Mouse (Mus musculus): ENCODE measurements around the gene Lrrfip2. TPM values are rescaled to one million over a fixed set of nuclear protein-coding genes. Genes with fewer than 3 reads are reported as not detected.

Gene Lrrfip2
- polyA plus RNA-seq, 1 experiment from 2014 or later = 65.4 TPM

DNA sequence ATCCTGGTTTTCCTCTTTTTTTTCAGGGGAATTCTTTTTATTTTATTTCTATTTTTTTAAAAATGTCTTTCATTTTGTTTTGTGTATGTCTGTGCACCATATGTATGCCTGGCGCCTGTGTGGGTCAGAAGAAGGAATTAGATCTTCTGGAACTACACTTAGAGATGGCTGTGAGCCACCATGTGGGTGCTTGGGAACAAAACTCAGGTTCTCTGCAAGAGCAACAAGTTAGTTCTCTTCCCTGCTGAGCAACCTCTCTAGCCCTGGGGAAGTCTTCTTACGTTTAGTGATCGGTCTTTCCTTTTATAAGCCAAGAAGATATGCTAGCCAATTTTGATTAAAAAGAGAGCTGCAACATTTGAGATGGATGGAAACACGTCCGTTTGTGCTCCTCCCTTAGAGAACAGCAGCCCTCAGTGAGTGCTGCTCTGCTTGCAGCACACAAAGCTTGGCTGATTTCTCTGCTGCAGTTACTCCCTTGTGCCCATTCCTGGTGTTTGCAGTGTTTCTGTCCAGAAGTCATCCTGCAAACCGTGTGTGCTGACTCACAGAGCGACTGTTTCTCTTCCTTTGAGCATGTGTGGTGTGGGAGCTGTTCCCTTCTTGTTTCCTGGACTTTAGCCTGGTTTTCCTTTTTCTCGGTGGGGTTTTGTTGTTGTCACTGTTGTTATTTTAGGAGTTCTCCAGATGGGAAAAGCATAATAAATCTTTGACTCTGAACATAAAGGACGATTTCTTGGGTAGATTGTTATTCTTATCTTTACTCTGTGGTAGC lies 87.4 kb downstream of the Lrrfip2 start:
- no peaks in the 10 kb centered on the region for H3K79me2 ChIP-seq (ENCODE audit: inconsistent target)
- H3K4me3 ChIP-seq (ENCODE audit: inconsistent target) = no peak overlapping the region
- no peak overlapping the region for H3K27ac ChIP-seq
- 81% methylated on average over 9 of the region's 9 CpGs for WGBS (ENCODE audit: missing documents)
- peaks cover 25% of the 10 kb centered on the region; the same call in 1 of the 2 replicates for H3K36me3 ChIP-seq (ENCODE audit: inconsistent target)

DNA sequence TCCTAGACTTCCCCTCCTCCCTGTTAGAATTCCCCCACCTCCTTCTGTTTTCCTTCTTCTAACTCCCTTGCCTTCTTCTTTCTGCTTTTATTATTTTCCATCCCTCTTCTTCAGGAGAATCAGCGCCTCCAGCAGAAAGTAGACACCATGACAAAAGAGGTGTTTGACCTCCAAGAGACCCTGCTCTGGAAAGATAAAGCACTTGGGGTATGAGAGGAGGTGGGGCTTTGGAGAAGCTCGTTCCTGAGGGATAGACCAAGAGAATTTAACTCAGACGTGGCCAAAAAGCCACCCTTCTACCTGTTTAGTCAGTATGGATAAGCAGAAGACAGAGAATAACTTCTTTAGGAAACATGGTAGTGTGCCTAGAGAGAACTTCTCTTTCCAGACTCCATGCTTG lies 90.3 kb downstream of the Lrrfip2 start:
- 98% methylated on average over 3 of the region's 3 CpGs for WGBS (ENCODE audit: missing documents)
- Histone ChIP-seq H3K4me3 (ENCODE audit: inconsistent target) (no peak overlapping the region), H3K79me2 (ENCODE audit: inconsistent target) (no peaks in the 10 kb centered on the region), H3K36me3 (ENCODE audit: inconsistent target) (peaks cover 17% of the 10 kb centered on the region; the same call in 1 of the 2 replicates), H3K27ac (no peak overlapping the region)

DNA sequence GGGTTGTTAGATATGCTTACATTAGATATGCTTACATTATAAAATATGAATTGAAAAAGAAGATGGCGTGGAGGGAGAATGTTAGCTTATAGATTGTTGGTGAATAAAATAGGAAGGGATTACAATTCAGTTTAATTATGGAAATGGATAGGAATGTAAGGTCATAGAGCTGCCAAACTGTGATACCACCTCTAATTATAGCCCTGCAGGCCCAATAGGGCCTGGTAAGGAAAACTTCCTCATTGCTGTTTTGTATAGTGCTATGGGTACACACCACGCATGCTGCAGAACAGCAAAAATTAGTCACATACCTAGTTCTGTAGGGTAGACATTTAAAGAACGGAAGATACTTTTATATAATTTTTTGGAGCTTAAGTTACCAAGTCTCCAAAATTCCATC lies 90.8 kb downstream of the Lrrfip2 start:
- 100% methylated on average over 3 of the region's 3 CpGs for WGBS (ENCODE audit: missing documents)
- no peak overlapping the region for H3K27ac ChIP-seq
- no peaks in the 10 kb centered on the region for H3K79me2 ChIP-seq (ENCODE audit: inconsistent target)
- peaks cover 17% of the 10 kb centered on the region; the same call in 1 of the 2 replicates for H3K36me3 ChIP-seq (ENCODE audit: inconsistent target)
- no peak overlapping the region for H3K4me3 ChIP-seq (ENCODE audit: inconsistent target)

DNA sequence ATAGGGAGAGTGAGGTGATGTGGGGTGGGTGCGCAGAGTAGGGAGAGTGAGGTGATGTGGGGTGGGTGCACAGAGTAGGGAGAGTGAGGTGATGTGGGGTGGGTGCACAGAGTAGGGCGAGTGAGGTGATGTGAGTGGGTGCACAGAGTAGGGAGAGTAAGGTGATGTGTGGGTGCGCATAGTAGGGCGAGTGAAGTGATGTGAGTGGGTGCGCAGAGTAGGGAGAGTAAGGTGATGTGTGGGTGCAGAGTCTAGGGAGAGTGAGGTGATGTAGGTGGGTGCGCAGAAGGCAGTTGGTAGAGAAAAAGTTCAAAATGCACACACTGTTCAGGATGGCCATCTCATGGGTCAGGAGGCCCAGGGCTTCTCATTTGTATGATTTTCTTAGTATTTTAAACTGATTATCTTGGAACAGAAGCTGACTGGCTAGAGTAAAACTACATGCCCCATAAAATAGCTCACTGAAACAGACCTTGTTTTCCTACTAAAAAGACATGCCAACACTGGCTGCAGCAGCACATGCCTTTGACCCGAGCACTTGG lies 91.8 kb downstream of the Lrrfip2 start:
- no peaks in the 10 kb centered on the region for H3K79me2 ChIP-seq (ENCODE audit: inconsistent target)
- peaks cover 21% of the 10 kb centered on the region; the same call in 1 of the 2 replicates for H3K36me3 ChIP-seq (ENCODE audit: inconsistent target)
- no peak overlapping the region for H3K27ac ChIP-seq
- WGBS (ENCODE audit: missing documents) = 97% methylated on average over 7 of the region's 7 CpGs
- no peak overlapping the region for H3K4me3 ChIP-seq (ENCODE audit: inconsistent target)

DNA sequence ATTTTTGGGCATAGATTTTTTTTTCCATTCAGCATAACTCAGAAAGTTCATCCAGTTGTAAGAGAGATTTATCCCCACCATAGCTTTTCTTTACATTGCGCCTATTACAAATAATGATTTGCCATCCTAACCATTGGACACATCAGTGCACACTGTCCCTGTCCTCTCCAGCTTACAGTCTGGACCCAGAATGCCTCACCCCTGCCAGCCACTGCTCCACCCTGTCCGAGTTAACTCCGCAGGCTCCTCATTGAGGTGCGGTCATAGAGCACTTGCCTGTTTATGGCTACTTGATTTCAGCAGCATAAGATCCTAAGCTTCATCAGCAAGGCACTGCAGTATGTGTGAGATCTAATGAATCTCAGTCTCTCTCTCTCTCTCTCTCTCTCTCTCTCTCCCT lies 93.0 kb downstream of the Lrrfip2 start:
- Histone ChIP-seq H3K4me3 (ENCODE audit: inconsistent target) (no peak overlapping the region), H3K79me2 (ENCODE audit: inconsistent target) (no peaks in the 10 kb centered on the region), H3K36me3 (ENCODE audit: inconsistent target) (peaks cover 26% of the 10 kb centered on the region; the same call in 1 of the 2 replicates), H3K27ac (no peak overlapping the region)
- WGBS (ENCODE audit: missing documents) = 97% methylated on average over 4 of the region's 4 CpGs

GRCm38 (mm10) chr9:111211122-111212041 lies 94.0 kb downstream of the Lrrfip2 start:
- no peak overlapping the region for H3K27ac ChIP-seq
- no peak overlapping the region for H3K4me3 ChIP-seq (ENCODE audit: inconsistent target)
- 91% methylated on average over 10 of the region's 10 CpGs for WGBS (ENCODE audit: missing documents)
- H3K36me3 ChIP-seq (ENCODE audit: inconsistent target) = peaks cover 30% of the 10 kb centered on the region; the same call in 1 of the 2 replicates
- H3K79me2 ChIP-seq (ENCODE audit: inconsistent target) = no peaks in the 10 kb centered on the region

- H3K79me2 ChIP-seq (ENCODE audit: inconsistent target) = no peaks in the 10 kb centered on the region
- WGBS (ENCODE audit: missing documents) = 49% methylated on average over 6 of the region's 6 CpGs
- no peak overlapping the region for H3K4me3 ChIP-seq (ENCODE audit: inconsistent target)
- no peak overlapping the region for H3K27ac ChIP-seq
- peaks cover 22% of the 10 kb centered on the region; the same call in 1 of the 2 replicates for H3K36me3 ChIP-seq (ENCODE audit: inconsistent target)
These were observed 96.1 kb downstream of the Lrrfip2 start for GRCm38 (mm10) chr9:111213501-111213900.

DNA sequence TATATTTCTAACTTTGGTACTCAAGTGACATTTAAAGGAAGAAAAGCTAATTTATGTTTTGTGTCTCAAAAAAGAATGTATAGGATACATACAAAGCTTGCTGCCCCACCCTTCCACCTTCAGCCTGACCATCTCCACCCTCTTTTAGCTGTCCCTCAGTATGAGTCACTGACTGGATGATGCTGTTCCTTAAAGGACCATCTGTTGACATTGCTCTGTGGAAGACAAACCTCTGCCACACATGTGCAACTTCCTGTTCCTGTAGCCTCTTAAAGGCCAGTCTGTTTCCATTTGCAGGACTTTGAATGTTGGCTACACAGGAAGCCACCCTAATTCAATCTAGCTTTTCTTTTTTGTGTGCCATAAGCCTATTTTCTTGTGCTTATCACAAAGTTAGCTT lies 99.0 kb downstream of the Lrrfip2 start:
- Histone ChIP-seq H3K79me2 (ENCODE audit: inconsistent target) (no peaks in the 10 kb centered on the region), H3K36me3 (ENCODE audit: inconsistent target) (peaks cover 19% of the 10 kb centered on the region; the same call in 1 of the 2 replicates), H3K4me3 (ENCODE audit: inconsistent target) (no peak overlapping the region), H3K27ac (no peak overlapping the region)

DNA sequence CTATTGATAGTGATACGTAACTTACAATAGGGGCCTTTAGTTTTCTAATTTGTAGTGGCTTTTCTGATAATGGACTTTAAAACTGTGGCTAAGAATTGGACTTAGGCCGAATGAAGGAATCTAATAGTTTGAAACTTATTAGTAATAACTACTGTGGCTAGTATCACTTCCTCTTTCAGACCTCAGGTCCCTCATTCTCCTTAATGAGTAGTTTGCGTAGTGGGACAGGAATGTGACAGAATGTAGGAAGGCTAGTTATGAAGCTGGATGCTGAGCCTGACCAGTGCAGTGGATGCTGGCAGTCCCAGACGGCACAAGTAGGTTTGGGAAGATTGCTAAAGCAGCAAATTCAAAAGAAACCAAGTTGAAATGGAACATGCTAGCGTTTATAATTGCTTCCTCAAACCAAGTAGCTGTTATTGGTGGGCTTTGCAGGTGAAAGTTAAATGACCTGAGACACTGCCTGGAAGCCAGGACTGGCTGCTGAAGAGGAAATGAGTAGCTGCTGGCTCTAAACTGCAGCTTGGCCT lies 103.2 kb downstream of the Lrrfip2 start:
- H3K4me3 ChIP-seq (ENCODE audit: inconsistent target) = no peak overlapping the region
- WGBS (ENCODE audit: missing documents) = 30% methylated on average over 5 of the region's 5 CpGs
- H3K79me2 ChIP-seq (ENCODE audit: inconsistent target) = no peaks in the 10 kb centered on the region
- peaks cover 35% of the 10 kb centered on the region for H3K36me3 ChIP-seq (ENCODE audit: inconsistent target)
- H3K27ac ChIP-seq = no peak overlapping the region

DNA sequence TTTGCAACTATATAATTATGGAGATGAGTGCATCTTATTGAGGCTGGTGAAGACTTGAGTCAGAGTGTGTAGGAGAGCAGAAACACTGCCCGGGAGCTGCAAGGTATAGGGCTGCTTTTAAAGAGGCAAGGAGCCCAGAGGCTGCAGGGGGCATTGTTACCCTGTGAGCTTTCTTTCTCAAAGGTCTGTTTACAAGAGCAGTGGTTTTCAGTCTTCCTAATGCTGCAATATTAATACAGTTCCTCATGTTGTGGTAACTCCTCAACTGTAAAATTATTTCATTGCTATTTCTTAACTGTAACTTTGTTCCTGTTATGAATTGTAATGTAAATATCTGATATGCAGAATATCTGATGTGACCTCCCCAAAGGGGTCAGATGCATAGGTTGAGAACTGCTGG lies 104.2 kb downstream of the Lrrfip2 start:
- Histone ChIP-seq H3K36me3 (ENCODE audit: inconsistent target) (peaks cover 40% of the 10 kb centered on the region), H3K27ac (no peak overlapping the region), H3K4me3 (ENCODE audit: inconsistent target) (no peak overlapping the region), H3K79me2 (ENCODE audit: inconsistent target) (no peaks in the 10 kb centered on the region)
- 63% methylated on average over 1 of the region's 1 CpGs for WGBS (ENCODE audit: missing documents)

GRCm38 (mm10) chr9:111223406-111223805 lies 106.0 kb downstream of the Lrrfip2 start:
- H3K27ac ChIP-seq = no peak overlapping the region
- H3K36me3 ChIP-seq (ENCODE audit: inconsistent target) = peaks cover 52% of the 10 kb centered on the region
- H3K4me3 ChIP-seq (ENCODE audit: inconsistent target) = no peak overlapping the region
- 95% methylated on average over 5 of the region's 5 CpGs for WGBS (ENCODE audit: missing documents)
- H3K79me2 ChIP-seq (ENCODE audit: inconsistent target) = no peaks in the 10 kb centered on the region

DNA sequence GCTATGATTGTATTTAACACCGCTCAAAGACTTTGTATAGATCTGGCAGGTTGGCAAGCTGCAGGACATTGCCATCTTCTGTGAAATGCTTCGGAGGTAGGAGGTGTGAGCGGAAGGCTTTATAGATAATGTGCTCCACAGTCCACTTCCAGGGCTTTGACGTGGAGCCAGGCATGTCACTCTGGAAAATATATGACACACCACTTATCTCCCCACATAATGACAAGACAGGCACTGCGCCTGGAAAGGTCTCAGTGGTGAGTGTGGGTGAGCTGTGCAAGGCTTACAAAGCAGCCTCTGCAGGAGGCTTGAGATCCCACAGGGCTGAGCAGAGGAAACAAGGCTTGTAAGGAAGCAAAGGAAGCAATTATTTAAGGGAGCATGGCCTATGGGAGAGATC lies 111.1 kb downstream of the Lrrfip2 start:
- Histone ChIP-seq H3K27ac (no peak overlapping the region), H3K79me2 (ENCODE audit: inconsistent target) (no peaks in the 10 kb centered on the region), H3K36me3 (ENCODE audit: inconsistent target) (peaks cover 81% of the 10 kb centered on the region), H3K4me3 (ENCODE audit: inconsistent target) (no peak overlapping the region)
- WGBS (ENCODE audit: missing documents) = 95% methylated on average over 5 of the region's 5 CpGs

DNA sequence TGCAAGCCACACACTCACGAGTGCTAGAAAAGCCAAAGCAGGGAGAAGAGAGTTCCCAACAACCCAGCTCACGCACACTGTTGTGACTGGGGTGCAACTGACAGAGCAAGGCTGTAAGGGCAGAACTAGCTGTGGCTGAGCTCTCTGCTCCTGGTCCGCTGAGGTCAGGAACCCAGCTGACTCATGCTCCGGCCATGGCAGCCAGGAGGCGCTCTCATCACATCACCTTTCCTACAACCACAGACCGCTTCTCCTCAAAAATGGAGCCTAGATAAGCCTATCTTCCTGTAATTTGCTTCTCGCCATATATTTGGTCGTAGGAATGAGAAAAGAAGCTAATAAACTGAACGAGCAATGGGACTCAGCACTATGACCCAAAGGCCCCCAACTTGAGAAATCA lies 117.3 kb downstream of the Lrrfip2 start:
- WGBS (ENCODE audit: missing documents) = 91% methylated on average over 9 of the region's 9 CpGs
- H3K79me2 ChIP-seq (ENCODE audit: inconsistent target) = no peaks in the 10 kb centered on the region
- H3K27ac ChIP-seq = no peak overlapping the region
- H3K4me3 ChIP-seq (ENCODE audit: inconsistent target) = no peak overlapping the region
- H3K36me3 ChIP-seq (ENCODE audit: inconsistent target) = peaks cover 82% of the 10 kb centered on the region

DNA sequence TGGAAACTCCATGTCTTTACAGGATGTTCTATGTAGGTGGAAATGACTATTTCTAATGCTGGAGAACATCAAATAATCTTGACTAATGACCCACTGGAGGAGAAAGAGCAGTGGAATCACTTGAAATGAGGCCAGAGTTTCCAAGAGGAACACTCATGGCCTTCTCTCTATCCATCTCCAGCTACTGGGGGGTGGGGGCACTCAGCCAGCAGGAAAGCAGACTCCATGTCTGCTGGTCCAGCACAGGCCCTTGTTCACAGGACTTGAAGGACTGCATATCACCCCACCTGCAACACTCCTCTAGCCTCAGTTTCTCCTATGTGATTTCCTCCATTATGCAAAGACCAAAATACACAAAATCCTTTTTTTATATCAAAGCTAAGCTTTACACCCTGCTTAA lies 120.3 kb downstream of the Lrrfip2 start:
- Histone ChIP-seq H3K27ac (no peak overlapping the region), H3K79me2 (ENCODE audit: inconsistent target) (no peaks in the 10 kb centered on the region), H3K36me3 (ENCODE audit: inconsistent target) (peaks cover 69% of the 10 kb centered on the region), H3K4me3 (ENCODE audit: inconsistent target) (no peak overlapping the region)

Data from macrophage (primary cell).